Mouse (Mus musculus) spleen, adult 10 weeks (tissue): ENCODE results near the gene Dusp2. TPM values are rescaled to one million over a fixed set of nuclear protein-coding genes. Genes with fewer than 3 reads are reported as not detected.

ENCODE experiments used
- polyA plus RNA-seq: library from polyadenylated mRNA; stranded (reverse); fragments of 350-450 nt; fragmentation: Illumina TruSeq; extraction: RNeasy Lipid Tissue Mini Kit (QIAGEN cat#74804); gene quantifications from one replicate; pipeline ENCODE4 v1.2.3, GENCODE M21; 2015; ENCODE audit warnings: low replicate concordance; ENCODE audit not compliant: insufficient read depth

Gene Dusp2
- polyA plus RNA-seq: 67.0 TPM

DNA sequence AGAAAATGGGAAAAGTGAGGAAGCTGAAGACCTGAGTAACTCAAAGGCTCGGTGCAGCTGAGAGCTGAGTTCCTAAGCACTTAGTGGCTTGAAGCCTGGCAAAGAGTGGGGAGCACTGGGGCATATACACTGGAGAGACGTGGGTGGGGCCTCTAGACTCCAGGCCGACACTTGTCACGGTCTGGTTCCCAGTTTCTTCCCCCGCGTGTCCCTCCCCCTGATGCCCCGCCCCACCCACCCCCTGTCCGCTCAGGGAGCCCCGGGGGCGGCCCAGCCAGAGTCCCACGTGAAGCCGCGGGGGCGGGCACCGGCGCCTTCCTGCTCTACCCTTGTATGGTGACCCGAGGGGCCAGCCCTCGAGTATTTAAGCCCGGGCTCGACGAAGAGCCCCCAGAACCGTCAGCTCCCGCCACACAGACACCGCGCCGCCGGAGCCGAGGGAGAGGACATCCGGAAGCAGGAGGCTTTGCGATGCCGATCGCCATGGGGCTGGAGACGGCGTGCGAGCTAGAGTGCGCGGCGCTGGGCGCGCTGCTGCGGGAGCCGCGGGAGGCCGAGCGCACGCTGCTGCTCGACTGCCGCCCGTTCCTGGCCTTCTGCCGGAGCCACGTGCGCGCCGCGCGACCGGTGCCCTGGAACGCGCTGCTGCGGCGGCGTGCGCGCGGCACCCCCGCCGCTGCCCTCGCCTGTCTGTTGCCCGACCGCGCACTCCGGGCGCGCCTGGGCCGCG lies at the start of gene Dusp2:
Dusp2 (plus strand) TSS at position 393 of the 730 bp plus-strand sequence.

DNA sequence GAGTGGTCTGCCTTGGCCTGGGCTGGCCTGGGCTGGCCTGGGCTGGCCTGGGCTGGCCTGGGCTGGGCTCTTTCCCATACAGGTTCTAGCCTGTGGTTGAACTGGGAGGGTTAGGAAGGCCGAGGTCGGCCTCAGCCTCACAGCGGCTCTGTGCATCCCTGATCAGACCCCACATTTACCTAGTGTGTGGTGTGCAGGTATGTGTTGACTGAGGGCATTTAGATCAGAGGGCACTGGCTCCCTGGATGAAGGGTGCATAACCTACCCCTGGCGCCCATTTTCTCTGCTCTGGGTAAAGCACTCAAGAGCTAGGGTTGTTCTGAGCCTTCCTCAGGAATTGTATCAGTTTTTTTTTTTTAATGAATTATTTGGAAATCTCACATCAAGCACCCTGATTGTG lies 2.5 kb downstream of the Dusp2 start, which contains the start of gene Astl:
Astl (plus strand) TSS at position 224 of the 400 bp plus-strand sequence.

DNA sequence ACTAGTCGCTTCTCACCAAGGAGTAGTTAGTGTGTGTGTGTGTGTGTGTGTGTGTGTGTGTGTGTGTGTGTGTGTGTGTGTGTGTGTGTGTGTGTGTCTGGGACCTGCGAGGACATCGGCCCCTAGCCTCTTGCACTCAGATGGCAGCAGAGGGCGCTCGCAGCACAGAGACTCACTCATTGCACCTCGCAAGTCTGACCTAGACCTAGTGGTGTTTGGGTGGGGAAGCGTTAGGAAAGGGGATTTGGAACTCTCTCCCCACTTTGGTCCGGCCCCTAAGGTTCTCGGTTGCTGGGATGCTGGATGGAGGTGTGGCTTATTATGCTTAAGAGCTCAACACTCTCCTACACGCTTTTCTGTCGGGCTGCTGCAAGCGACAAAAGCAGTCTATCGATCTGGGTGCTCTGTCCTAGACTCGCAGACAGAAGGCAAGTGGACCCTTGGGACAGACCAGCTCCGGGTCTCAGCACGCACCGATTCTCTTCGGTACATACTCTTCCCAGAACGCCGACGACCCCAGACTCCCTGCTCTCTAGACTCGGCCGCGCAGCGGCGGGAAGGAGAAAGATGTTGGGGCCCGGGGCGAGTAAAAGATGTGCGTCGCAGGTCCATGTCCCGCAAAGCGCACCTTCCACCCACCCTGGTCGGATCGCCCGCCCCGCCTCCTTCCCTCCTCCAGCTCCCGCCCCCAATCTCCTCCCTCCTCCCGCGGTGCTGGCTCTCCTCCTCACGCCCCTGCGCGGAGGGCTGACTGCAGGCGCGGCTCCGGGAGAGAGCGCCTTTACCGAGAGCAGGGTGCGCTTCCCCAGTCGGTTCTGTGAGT lies 26.7 kb downstream of the Dusp2 start, which contains the start of gene Adra2b:
Adra2b (plus strand) TSS at position 750 of the 823 bp plus-strand sequence.

Other genes with a start within 250 kb of the Dusp2 start
- 13.5 TPM for gene Ncaph, start 202.2 kb upstream of the Dusp2 start, polyA plus RNA-seq
- gene Itpripl1, start 192.7 kb upstream of the Dusp2 start, polyA plus RNA-seq: 18.3 TPM
- gene 1810024B03Rik, start 127.9 kb upstream of the Dusp2 start, polyA plus RNA-seq: 1.9 TPM
- 80.2 TPM for gene Snrnp200, start 127.8 kb upstream of the Dusp2 start, polyA plus RNA-seq
- 31.3 TPM for gene Ciao1, start 88.3 kb upstream of the Dusp2 start, polyA plus RNA-seq
- gene Tmem127, start 88.3 kb upstream of the Dusp2 start, polyA plus RNA-seq: 71.3 TPM
- 131 TPM for gene Stard7, start 65.9 kb upstream of the Dusp2 start, polyA plus RNA-seq
- 0.17 TPM for gene Astl, start 2.5 kb downstream of the Dusp2 start, polyA plus RNA-seq
- gene Adra2b, start 27.0 kb downstream of the Dusp2 start, polyA plus RNA-seq: 0.51 TPM
- 0.11 TPM for gene Gpat2, start 89.0 kb downstream of the Dusp2 start, polyA plus RNA-seq
- gene Fahd2a, start 108.4 kb downstream of the Dusp2 start, polyA plus RNA-seq: 14.6 TPM
- 2.9 TPM for gene Kcnip3, start 185.9 kb downstream of the Dusp2 start, polyA plus RNA-seq
- not detected for gene Prom2, start 205.3 kb downstream of the Dusp2 start, polyA plus RNA-seq